Mouse (Mus musculus): Measurements from ENCODE around the gene Arhgap5. TPM values are rescaled to one million over a fixed set of nuclear protein-coding genes. Genes with fewer than 3 reads are reported as not detected.
"Not testable (repeated sequence)": the region's sequence is repeated elsewhere in the genome, so short reads cannot be mapped to it uniquely, and the experiment has no call there.

Arhgap5 gene
- polyA plus RNA-seq, 1 experiment from 2014 or later, result 39.0 TPM

DNA sequence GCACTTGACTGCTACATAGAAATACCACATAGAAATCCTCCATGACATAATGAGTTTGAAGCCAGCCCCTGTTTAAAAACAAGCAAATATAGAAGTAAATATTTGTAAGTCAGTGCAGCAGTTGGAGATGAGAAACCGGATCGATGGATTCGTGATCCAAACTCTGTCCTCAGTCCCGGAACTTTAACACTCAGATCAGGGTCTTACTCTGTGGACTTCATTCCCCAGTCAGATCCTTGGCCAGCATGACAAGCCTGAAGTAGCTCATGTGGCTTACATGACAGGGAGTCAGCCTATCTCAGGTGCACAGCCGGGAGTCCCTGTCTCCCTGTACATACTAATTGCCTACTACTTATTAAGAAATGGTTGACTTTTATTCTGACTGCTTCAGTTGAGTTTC, 61.9 kb downstream of the Arhgap5 start:
- WGBS, result 89% methylated on average over 5 of the region's 5 CpGs
- Histone ChIP-seq H3K4me1 (no peaks in the 10 kb centered on the region), H3K36me3 (peaks cover 26% of the 10 kb centered on the region; the same call in 1 of the 2 replicates), H3K9me3 (no peaks in the 10 kb centered on the region), H3K4me3 (no peak overlapping the region), H3K27me3 (ENCODE audit: insufficient read depth, poor library complexity, severe bottlenecking) (no peaks in the 10 kb centered on the region), H3K27ac (no peak overlapping the region)
- no peak for DNase-seq (ENCODE audit: low spot score)

DNA sequence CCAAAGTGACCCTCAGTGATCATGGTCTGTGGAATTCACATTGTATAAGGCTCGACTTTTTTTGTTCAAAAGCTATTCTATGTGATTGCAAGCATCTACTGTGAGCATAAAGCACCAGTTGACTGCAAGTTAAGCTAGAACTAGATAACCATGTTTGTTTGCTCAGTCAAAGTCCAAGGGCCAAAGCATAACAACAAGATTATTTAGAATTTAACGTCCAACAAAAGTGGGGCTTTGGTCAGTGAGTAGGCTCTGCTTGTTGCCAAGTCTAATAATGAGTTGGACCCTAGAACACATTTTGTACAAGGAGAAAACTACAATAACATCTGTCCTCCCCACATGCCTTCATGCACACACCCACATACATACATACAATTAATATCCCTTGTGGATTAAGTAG, 69.6 kb downstream of the Arhgap5 start:
- Histone ChIP-seq H3K27ac (no peak overlapping the region), H3K4me3 (no peak overlapping the region), H3K27me3 (ENCODE audit: insufficient read depth, poor library complexity, severe bottlenecking) (no peaks in the 10 kb centered on the region), H3K9me3 (no peaks in the 10 kb centered on the region), H3K36me3 (peaks cover 17% of the 10 kb centered on the region), H3K4me1 (no peaks in the 10 kb centered on the region)
- 96% methylated on average over 2 of the region's 2 CpGs for WGBS
- DNase-seq (ENCODE audit: low spot score), result no peak

DNA sequence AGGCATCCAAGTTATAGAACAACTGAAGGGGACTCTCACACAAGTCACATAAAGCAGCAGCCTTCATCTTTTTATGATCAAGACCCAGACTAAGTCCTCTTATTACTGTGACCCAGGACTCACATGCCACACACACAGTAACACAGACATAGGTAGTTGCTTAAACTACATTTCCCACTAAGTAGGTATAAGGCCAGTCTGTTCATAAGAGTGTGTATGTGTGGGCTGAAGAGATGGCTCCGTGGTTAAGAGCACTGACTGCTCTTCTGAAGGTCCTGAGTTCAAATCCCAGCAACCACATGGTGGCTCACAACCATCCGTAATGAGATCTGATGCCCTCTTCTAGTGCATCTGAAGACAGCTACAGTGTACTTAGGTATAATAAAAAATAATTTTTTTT, 82.7 kb downstream of the Arhgap5 start:
- not testable (repeated sequence) for H3K4me3 ChIP-seq; H3K9me3 ChIP-seq; H3K36me3 ChIP-seq; H3K27ac ChIP-seq; DNase-seq (ENCODE audit: low spot score); H3K27me3 ChIP-seq (ENCODE audit: insufficient read depth, poor library complexity, severe bottlenecking); H3K4me1 ChIP-seq
- 72% methylated on average over 2 of the region's 2 CpGs for WGBS

DNA sequence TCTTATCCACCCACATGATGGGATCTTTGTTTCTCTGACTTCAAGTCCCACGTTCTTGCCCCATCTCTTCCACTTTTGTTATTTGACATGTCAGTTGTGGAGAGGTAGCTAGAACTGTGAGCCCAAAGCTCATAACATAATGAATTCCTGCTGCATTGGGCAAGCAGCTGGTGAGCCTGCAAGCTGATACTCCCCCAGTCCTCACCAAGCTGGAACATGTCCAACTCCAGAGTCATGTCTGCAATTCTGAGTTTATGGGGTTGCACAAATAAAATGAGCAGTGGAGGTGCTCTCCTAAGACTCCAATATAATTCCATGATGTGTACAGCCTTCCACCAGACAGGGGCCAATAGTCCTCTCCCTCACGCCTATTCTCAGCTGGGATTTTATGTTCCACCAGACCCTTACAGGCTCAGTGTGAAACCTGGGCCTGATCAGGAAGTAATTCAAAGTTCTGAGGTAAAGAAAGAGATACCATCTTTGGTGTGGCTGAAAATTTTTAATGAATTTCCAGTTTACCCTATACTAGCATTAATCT, 83.8 kb downstream of the Arhgap5 start:
- H3K9me3 ChIP-seq, result no peaks in the 10 kb centered on the region
- no peaks in the 10 kb centered on the region for H3K27me3 ChIP-seq (ENCODE audit: insufficient read depth, poor library complexity, severe bottlenecking)
- no peaks in the 10 kb centered on the region for H3K4me1 ChIP-seq
- WGBS, result 73% methylated on average over 2 of the region's 2 CpGs
- H3K36me3 ChIP-seq, result no peaks in the 10 kb centered on the region
- no peak overlapping the region for H3K4me3 ChIP-seq
- no peak for DNase-seq (ENCODE audit: low spot score)
- no peak overlapping the region for H3K27ac ChIP-seq

DNA sequence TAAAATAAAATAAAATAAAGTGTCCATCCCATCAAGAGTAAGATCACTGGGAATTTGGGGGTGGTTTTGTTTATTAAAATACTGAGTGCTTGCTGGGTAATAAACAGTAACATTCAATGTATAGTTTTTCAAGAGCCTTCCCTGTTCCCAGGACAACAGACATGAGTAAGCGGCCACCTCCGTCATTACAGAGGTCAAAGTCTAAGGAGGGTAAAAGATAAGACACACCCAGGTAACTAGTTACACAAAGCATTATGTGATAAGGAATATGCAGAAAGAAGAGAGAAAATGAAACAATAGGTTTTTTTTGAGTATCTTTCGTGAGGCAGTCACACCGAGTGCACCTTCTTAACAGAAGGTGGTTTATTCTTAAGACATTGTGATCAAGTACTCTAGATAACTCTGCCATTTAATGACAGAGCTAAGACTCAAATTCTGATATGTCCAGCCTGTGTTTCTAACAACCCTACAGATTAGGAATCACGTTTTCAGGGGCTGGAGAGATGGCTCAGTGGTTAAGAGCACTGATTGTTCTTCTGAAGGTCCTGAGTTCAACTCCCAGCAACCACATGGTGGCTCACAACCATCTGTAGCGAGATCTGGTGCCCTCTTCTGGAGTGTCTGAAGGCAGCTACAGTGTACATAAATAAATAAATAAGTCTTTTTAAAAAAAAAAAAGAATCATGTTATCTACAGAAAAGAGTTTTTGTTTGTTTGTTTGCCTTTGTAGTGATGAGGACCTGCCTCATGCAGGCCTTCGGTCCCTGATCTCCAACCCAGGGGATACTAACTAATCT, 91.8 kb downstream of the Arhgap5 start:
- Histone ChIP-seq H3K27me3 (ENCODE audit: insufficient read depth, poor library complexity, severe bottlenecking) (no peaks in the 10 kb centered on the region), H3K4me3 (no peak overlapping the region), H3K9me3 (peaks cover 4% of the 10 kb centered on the region), H3K36me3 (no peaks in the 10 kb centered on the region), H3K27ac (no peak overlapping the region), H3K4me1 (no peaks in the 10 kb centered on the region)
- no peak for DNase-seq (ENCODE audit: low spot score)
- whole genome bisulfite sequencing, result 75% methylated on average over 7 of the region's 7 CpGs

DNA sequence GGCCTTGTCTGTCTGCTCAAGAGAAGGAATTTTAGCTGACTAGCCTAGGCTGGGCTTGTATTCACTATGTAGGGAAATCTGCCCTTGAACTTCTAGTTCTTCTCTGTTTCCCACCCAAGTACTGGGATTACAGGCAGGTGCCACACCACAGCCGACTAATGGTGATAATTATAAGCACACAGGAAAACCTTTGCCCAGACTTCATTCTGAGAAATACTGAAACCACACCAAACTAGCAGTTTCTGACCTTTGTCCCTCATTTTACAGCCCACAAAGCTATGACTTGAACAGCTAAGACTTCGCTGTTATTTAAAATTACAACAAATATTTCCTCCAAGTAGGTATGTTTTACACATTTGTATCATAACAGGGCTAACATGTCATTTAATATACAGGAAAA, 98.7 kb downstream of the Arhgap5 start:
- Histone ChIP-seq H3K27ac (peak overlapping the region; percentile 97), H3K36me3 (no peaks in the 10 kb centered on the region), H3K9me3 (peaks cover 4% of the 10 kb centered on the region), H3K4me1 (no peaks in the 10 kb centered on the region), H3K4me3 (peak overlapping the region; percentile 95), H3K27me3 (ENCODE audit: insufficient read depth, poor library complexity, severe bottlenecking) (no peaks in the 10 kb centered on the region)
- 30% methylated on average over 2 of the region's 2 CpGs for WGBS
- no peak for DNase-seq (ENCODE audit: low spot score)

DNA sequence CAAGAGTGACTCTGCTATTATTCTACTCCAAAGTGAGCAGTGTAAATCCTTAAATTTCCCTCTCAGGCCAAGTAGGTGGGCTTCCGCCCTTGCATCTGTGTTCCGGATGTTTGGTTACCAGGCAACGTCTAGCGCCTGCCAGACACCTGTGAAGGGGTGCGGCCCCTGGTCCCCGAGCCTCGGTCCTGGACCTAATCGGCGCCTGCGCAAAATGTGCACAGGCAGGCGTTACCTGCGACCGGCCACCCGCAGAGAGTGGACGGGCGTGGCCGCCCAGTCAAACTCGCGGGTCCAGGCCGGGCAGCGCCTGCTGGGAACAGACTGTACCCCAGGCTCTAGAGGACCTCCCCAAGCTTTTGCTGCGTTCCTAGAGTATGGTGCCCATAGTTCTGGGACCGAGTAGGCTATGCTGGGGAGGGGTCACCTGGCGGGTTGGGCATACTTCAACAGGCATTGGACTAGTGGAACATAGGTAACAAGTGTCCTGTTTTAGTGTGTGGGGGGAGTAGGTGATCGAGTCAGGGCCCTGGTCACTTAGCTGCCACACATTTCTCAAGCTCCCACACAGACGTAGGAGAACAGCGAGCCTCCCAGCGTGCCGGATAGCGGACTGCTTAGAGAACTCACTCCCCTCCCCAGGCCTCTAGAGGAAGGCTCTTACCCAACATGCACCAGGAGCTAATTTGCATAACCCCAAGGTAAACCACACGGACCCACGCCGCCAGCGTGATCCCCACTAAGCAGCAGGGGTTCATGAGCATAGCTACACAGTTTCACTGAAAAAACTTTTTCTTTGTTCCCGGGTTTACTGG, 99.3 kb downstream of the Arhgap5 start:
- peaks cover 4% of the 10 kb centered on the region for H3K9me3 ChIP-seq
- WGBS, result under 1% methylated on average over 35 of the region's 35 CpGs
- peak overlapping the region; percentile 95 for H3K4me3 ChIP-seq
- H3K27me3 ChIP-seq (ENCODE audit: insufficient read depth, poor library complexity, severe bottlenecking), result no peaks in the 10 kb centered on the region
- peak overlapping the region; percentile 97 for H3K27ac ChIP-seq
- no peaks in the 10 kb centered on the region for H3K36me3 ChIP-seq
- peak; percentile 93 for DNase-seq (ENCODE audit: low spot score)
- H3K4me1 ChIP-seq, result no peaks in the 10 kb centered on the region

DNA sequence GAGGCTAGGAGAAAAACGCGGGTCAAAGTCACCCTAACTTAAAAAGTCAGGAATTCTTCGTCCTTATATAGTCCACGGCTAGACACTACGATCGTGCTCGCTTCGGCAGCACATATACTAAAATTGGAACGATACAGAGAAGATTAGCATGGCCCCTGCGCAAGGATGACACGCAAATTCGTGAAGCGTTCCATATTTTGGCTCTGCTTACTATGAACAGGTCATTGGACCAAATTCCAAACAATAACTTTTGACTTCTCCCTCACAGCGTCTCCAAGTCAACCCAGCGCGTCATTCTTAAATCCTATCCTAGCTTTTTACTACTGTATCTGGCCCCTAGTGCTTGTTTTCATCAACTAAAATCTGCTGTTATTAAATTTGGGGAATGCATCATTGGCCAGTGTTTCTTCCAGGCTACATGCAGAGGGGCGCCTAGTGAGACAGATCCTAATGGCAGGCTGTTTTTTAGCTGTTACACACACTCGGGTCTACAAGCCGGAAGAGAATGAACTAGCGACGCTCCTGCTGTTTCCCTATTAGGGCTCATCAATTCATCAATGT, 100.0 kb downstream of the Arhgap5 start:
- under 1% methylated on average over 21 of the region's 21 CpGs for WGBS
- Histone ChIP-seq H3K36me3 (no peaks in the 10 kb centered on the region), H3K4me1 (no peaks in the 10 kb centered on the region), H3K27ac (peak overlapping the region; percentile 97), H3K4me3 (peak overlapping the region; percentile 95), H3K9me3 (no peaks in the 10 kb centered on the region), H3K27me3 (ENCODE audit: insufficient read depth, poor library complexity, severe bottlenecking) (no peaks in the 10 kb centered on the region)
- DNase-seq (ENCODE audit: low spot score), result peak; percentile 84

DNA sequence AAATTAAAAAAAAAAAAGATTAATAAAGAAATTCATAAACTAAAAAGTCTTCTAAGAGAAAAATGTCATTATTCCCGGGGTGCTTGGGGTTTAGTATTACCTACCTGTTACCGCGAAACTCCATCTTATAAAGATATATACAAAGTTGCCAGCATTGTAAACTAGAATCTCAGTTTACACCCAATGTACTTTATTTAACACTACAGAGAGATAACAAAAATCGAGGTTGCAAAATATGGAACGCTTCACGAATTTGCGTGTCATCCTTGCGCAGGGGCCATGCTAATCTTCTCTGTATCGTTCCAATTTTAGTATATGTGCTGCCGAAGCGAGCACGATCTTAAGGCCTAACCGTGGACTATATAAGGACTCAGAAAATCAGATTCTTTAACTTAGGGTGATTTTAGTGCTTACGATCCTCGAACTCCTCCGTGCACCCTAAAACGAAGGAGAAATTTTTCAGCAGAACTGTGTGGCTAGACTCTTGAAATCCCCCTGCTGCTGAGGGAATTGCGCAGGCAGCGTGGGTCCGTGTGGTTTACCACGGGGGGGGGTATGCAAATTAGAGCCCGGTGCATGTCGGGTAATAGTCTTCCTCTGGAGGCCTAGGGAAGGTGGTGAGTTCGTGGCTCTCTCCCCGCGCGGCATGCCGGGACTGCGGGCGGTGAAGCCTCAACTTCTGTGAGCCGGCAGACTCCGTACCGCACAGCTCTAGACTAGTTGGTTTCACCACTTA, 100.7 kb downstream of the Arhgap5 start:
- Histone ChIP-seq H3K27me3 (ENCODE audit: insufficient read depth, poor library complexity, severe bottlenecking) (no peaks in the 10 kb centered on the region), H3K9me3 (no peaks in the 10 kb centered on the region), H3K36me3 (no peaks in the 10 kb centered on the region), H3K27ac (peak overlapping the region; percentile 97), H3K4me3 (peak overlapping the region; percentile 95), H3K4me1 (no peaks in the 10 kb centered on the region)
- under 1% methylated on average over 33 of the region's 33 CpGs for WGBS
- DNase-seq (ENCODE audit: low spot score), result peak; percentile 96

DNA sequence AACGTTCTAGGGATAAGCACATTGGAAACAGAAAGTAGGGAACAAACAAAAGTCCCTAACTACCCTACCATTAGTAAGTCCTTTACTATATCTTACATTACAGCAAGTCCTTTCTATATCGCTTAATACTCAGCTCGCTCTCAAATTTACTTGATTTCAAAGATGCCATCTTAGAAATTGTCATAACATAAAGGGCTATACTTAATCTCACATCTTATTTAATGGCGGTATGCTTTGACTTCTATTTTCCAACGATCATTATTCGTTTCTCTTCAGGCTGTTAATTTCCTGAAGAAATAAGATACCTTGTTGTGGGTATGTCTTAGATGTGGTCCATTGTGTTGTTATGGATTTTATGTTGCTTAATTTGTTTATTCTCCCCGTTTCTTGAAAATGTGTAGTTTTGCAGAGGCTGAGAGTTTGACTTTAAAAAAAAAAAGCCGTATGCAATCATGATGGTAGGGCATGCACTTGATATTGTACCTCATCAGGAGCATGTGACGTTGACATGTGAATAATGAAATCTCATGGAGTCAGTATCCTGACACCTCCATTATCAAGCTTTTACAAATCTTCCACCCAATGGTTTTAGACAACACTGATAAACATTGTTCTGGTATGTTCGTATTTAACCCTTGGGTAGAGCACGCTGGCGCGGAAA, 101.3 kb downstream of the Arhgap5 start:
- H3K4me3 ChIP-seq, result peak overlapping the region; percentile 95
- H3K27ac ChIP-seq, result peak overlapping the region; percentile 97
- H3K9me3 ChIP-seq, result no peaks in the 10 kb centered on the region
- H3K4me1 ChIP-seq, result no peaks in the 10 kb centered on the region
- DNase-seq (ENCODE audit: low spot score), result no peak
- no peaks in the 10 kb centered on the region for H3K36me3 ChIP-seq
- WGBS, result 47% methylated on average over 13 of the region's 13 CpGs
- H3K27me3 ChIP-seq (ENCODE audit: insufficient read depth, poor library complexity, severe bottlenecking), result no peaks in the 10 kb centered on the region

DNA sequence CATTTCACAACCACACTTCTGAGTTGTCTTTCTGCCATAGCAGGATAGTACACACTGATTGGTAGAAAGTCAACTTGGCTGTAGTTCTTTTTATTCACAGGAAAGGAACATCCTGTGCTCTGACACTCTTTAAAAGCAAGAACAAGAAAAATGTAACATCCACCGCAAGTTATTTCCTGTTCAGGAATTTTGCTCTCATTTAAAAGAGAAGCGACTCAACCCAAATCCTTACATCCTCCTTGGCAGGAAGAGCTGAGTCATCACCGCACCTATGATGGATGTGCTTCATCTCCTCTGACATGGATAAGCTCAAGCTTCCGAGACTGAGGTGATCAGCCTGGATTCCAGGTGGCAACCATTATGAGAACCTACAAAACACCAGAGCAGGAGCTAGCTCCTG, 103.6 kb downstream of the Arhgap5 start:
- no peak for DNase-seq (ENCODE audit: low spot score)
- Histone ChIP-seq H3K9me3 (no peaks in the 10 kb centered on the region), H3K4me3 (no peak overlapping the region), H3K4me1 (no peaks in the 10 kb centered on the region), H3K27me3 (ENCODE audit: insufficient read depth, poor library complexity, severe bottlenecking) (no peaks in the 10 kb centered on the region), H3K36me3 (no peaks in the 10 kb centered on the region), H3K27ac (no peak overlapping the region)
- 64% methylated on average over 4 of the region's 4 CpGs for WGBS

DNA sequence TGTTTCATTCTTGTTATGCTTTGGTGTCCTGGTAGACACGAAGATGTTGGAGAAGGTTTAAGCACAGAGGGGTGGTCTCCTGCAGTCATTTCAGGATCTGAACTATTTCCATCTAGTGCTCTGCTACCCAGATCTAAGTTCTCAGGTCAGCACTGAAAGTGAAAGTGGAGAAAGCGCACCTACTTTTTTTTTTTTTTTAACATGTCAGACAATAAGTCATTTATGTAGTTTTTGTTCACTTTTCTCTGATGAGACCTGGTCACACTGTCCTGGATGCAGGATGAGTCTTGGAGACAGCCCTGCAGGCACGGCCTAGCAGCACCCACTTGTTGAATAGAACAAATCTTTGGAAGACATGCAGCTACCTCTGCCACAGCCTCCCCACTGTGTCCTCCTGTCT, 111.9 kb downstream of the Arhgap5 start:
- no peak overlapping the region for H3K27ac ChIP-seq

More for the DNA sequence above, 111.9 kb downstream of the Arhgap5 start:
- Histone ChIP-seq H3K4me3 (no peak overlapping the region), H3K27me3 (ENCODE audit: insufficient read depth, poor library complexity, severe bottlenecking) (no peaks in the 10 kb centered on the region), H3K9me3 (no peaks in the 10 kb centered on the region), H3K36me3 (no peaks in the 10 kb centered on the region), H3K4me1 (no peaks in the 10 kb centered on the region)
- WGBS, result 78% methylated on average over 3 of the region's 3 CpGs
- DNase-seq (ENCODE audit: low spot score), result no peak

Data from heart, embryonic 10.5 days (tissue).